Mouse (Mus musculus) stomach, postnatal 0 days (tissue): ENCODE results near the gene BC028528.

ENCODE experiments used
- CTCF ChIP-seq: IDR thresholded peaks from 2 replicates; pipeline ENCODE4 v1.5.1; 2016; ENCODE audit warnings: antibody characterized with exemption, low read depth, mild to moderate bottlenecking, moderate library complexity
- EP300 ChIP-seq: optimal IDR thresholded peaks from 2 replicates; pipeline ENCODE3; 2016; ENCODE audit warnings: antibody characterized with exemption

GRCm38 (mm10) chr3:95865050-95865449 lies 26.8 kb downstream of the BC028528 start:
- no peak for TF ChIP-seq CTCF
- TF ChIP-seq EP300, result no peak
